Mouse (Mus musculus) midbrain, postnatal 0 days (tissue): ENCODE measurements at regions not wholly inside any gene's neighbourhood (a gene's known extent, or its start where the extent isn't known, plus 50 kb on each side); places are given as distances from the start of the nearest gene placed in this dataset.

Experiments
- ATAC-seq: fragments of 200-750 bp; cut with Nextera tagmentation; 2 replicates; pipeline ENCODE4 v1.8.0; 2017; ENCODE audit warnings: moderate number of reproducible peaks, mild to moderate bottlenecking, moderate TSS enrichment, moderate library complexity; ENCODE audit not compliant: low FRiP score
- DNase-seq: peaks from one replicate; pipeline ENCODE4 v3.0.0-alpha.2; 2015; ENCODE audit warnings: low spot score
- H3K27ac ChIP-seq: fragments of 300-500 bp; sonication (generic); 2 replicates; pipeline ENCODE4 v1.5.1; 2014; ENCODE audit warnings: low read depth, mild to moderate bottlenecking, low read length, mixed read lengths
- H3K27me3 ChIP-seq: fragments of 300-500 bp; sonication (generic); 2 replicates; pipeline ENCODE4 v1.6.1; 2014; ENCODE audit warnings: low read length, control low read depth, mixed read lengths; ENCODE audit not compliant: insufficient read depth
- H3K36me3 ChIP-seq: fragments of 300-500 bp; sonication (generic); 2 replicates; pipeline ENCODE4 v1.6.1; 2014; ENCODE audit warnings: low read length, control low read depth, mixed read lengths; ENCODE audit not compliant: insufficient read depth
- H3K4me1 ChIP-seq: fragments of 300-500 bp; sonication (generic); 2 replicates; pipeline ENCODE4 v1.6.1; 2014; ENCODE audit warnings: mild to moderate bottlenecking, control low read depth, antibody characterized with exemption, low read length, mixed read lengths; ENCODE audit not compliant: insufficient read depth
- H3K4me2 ChIP-seq: fragments of 300-500 bp; sonication (generic); 2 replicates; pipeline ENCODE4 v1.6.1; 2014; ENCODE audit warnings: low read depth, mild to moderate bottlenecking, low read length, mixed read lengths; ENCODE audit not compliant: poor library complexity, severe bottlenecking
- H3K4me3 ChIP-seq: fragments of 300-500 bp; sonication (generic); 2 replicates; pipeline ENCODE4 v1.5.1; 2014; ENCODE audit warnings: low read depth, mild to moderate bottlenecking, low read length, moderate library complexity
- H3K9ac ChIP-seq: fragments of 300-500 bp; sonication (generic); replicated peaks from 2 replicates; pipeline ENCODE4 v1.6.1; 2014; ENCODE audit warnings: mild to moderate bottlenecking, low read length, moderate library complexity, mixed read lengths; ENCODE audit not compliant: poor library complexity, severe bottlenecking
- H3K9me3 ChIP-seq: fragments of 300-500 bp; sonication (generic); 2 replicates; pipeline ENCODE4 v1.6.1; 2016; ENCODE audit warnings: low read length, control low read depth
- CTCF ChIP-seq: IDR thresholded peaks from 2 replicates; pipeline ENCODE4 v1.5.1; 2016; ENCODE audit warnings: antibody characterized with exemption, mild to moderate bottlenecking
- WGBS: fragments of 180-500 bp; shearing (Covaris S2); extraction: QIAGEN DNeasy Blood & Tissue Kit; methylation state at CpG from one replicate; pipeline ENCODE4 v1.1.7; 2014; 5-methylcytosine and 5-hydroxymethylcytosine counted together

- H3K4me1 ChIP-seq = no peaks in the 10 kb centered on the region; the same call in 1 of the 2 replicates
- WGBS = 82% methylated on average over 5 of the region's 5 CpGs
- no peak for TF ChIP-seq CTCF
These were observed 125.0 kb downstream of the Ets2 start for GRCm38 (mm10) chr16:95826681-95827401.

GRCm38 (mm10) chr16:95825723-95826122 lies 123.8 kb downstream of the Ets2 start:
- H3K36me3 ChIP-seq = no peaks in the 10 kb centered on the region
- ATAC-seq = no peak
- H3K4me2 ChIP-seq = no peak overlapping the region
- no peak for TF ChIP-seq CTCF
- DNase-seq = peak; percentile 70
- H3K4me1 ChIP-seq = no peaks in the 10 kb centered on the region
- no peak overlapping the region for H3K27ac ChIP-seq
- H3K4me3 ChIP-seq = no peak overlapping the region
- H3K9me3 ChIP-seq = no peaks in the 10 kb centered on the region
- H3K27me3 ChIP-seq = no peaks in the 10 kb centered on the region
- 35% methylated on average over 5 of the region's 5 CpGs for WGBS
- no peak overlapping the region for H3K9ac ChIP-seq

More at GRCm38 (mm10) chr16:95826681-95827401, 125.0 kb downstream of the Ets2 start:
- no peak overlapping the region for H3K9ac ChIP-seq
- H3K27ac ChIP-seq = no peak overlapping the region
- no peaks in the 10 kb centered on the region for H3K36me3 ChIP-seq
- no peak for ATAC-seq
- H3K27me3 ChIP-seq = no peaks in the 10 kb centered on the region
- no peaks in the 10 kb centered on the region for H3K9me3 ChIP-seq
- no peak for DNase-seq
- no peak overlapping the region for H3K4me2 ChIP-seq
- H3K4me3 ChIP-seq = no peak overlapping the region

- DNase-seq (peak; percentile 66), ATAC-seq (no peak)
- WGBS = 33% methylated on average over 7 of the region's 7 CpGs
- no peak overlapping the region for H3K4me2 ChIP-seq
- no peaks in the 10 kb centered on the region for H3K9me3 ChIP-seq
- H3K27ac ChIP-seq = no peak overlapping the region
- H3K4me1 ChIP-seq = no peaks in the 10 kb centered on the region
- no peak for TF ChIP-seq CTCF
- no peaks in the 10 kb centered on the region for H3K27me3 ChIP-seq
- H3K9ac ChIP-seq = no peak overlapping the region
- H3K36me3 ChIP-seq = no peaks in the 10 kb centered on the region
- H3K4me3 ChIP-seq = no peak overlapping the region
These were observed 123.1 kb downstream of the Ets2 start for GRCm38 (mm10) chr16:95824720-95825534.

- no peak for TF ChIP-seq CTCF
- H3K4me2 ChIP-seq = no peak overlapping the region
- H3K4me3 ChIP-seq = no peak overlapping the region
- no peaks in the 10 kb centered on the region for H3K36me3 ChIP-seq
- no peak overlapping the region for H3K27ac ChIP-seq
- no peak overlapping the region for H3K9ac ChIP-seq
- DNase-seq = no peak
- no peaks in the 10 kb centered on the region for H3K4me1 ChIP-seq
- H3K27me3 ChIP-seq = no peaks in the 10 kb centered on the region
- 62% methylated on average over 6 of the region's 6 CpGs for WGBS
- no peak for ATAC-seq
- no peaks in the 10 kb centered on the region for H3K9me3 ChIP-seq
These were observed 121.9 kb downstream of the Ets2 start for GRCm38 (mm10) chr16:95823803-95824202.

- no peak overlapping the region for H3K4me3 ChIP-seq
- no peaks in the 10 kb centered on the region for H3K27me3 ChIP-seq
- TF ChIP-seq CTCF = no peak
- ATAC-seq (no peak), DNase-seq (no peak)
- no peaks in the 10 kb centered on the region for H3K4me1 ChIP-seq
- H3K4me2 ChIP-seq = no peak overlapping the region
- no peak overlapping the region for H3K9ac ChIP-seq
- 92% methylated on average over 7 of the region's 7 CpGs for WGBS
- H3K9me3 ChIP-seq = no peaks in the 10 kb centered on the region
- H3K27ac ChIP-seq = no peak overlapping the region
- H3K36me3 ChIP-seq = no peaks in the 10 kb centered on the region
These were observed 119.2 kb downstream of the Ets2 start for GRCm38 (mm10) chr16:95821080-95821479.

GRCm38 (mm10) chr16:95820606-95821005 lies 118.7 kb downstream of the Ets2 start:
- H3K4me3 ChIP-seq = no peak overlapping the region
- no peaks in the 10 kb centered on the region for H3K27me3 ChIP-seq
- TF ChIP-seq CTCF = no peak
- DNase-seq (no peak), ATAC-seq (no peak)
- H3K9me3 ChIP-seq = no peaks in the 10 kb centered on the region
- 88% methylated on average over 8 of the region's 8 CpGs for WGBS
- no peaks in the 10 kb centered on the region for H3K36me3 ChIP-seq
- H3K27ac ChIP-seq = no peak overlapping the region
- H3K4me2 ChIP-seq = no peak overlapping the region
- no peak overlapping the region for H3K9ac ChIP-seq
- H3K4me1 ChIP-seq = no peaks in the 10 kb centered on the region
